Mouse (Mus musculus) myocyte (in vitro differentiated cells): ENCODE measurements around the gene Dock4. TPM values are rescaled to one million over a fixed set of nuclear protein-coding genes. Genes with fewer than 3 reads are reported as not detected.

ENCODE experiments used
- H3K27me3 ChIP-seq: one replicate; pipeline ENCODE4 v1.6.1; 2011; ENCODE audit not compliant: control insufficient read depth, insufficient read depth, insufficient read length
- H3K36me3 ChIP-seq: one replicate; pipeline ENCODE4 v1.6.1; 2011; ENCODE audit not compliant: control insufficient read depth, insufficient read depth
- H3K4me2 ChIP-seq: one replicate; pipeline ENCODE4 v1.6.1; 2011; ENCODE audit warnings: low read depth, control low read depth
- H3K4me3 ChIP-seq: one replicate; pipeline ENCODE4 v1.5.1; 2011; ENCODE audit warnings: mild to moderate bottlenecking, control low read depth, moderate library complexity
- H3K79me2 ChIP-seq: one replicate; pipeline ENCODE4 v1.6.1; 2011; ENCODE audit not compliant: control insufficient read depth, insufficient read depth
- H3ac ChIP-seq: one replicate; pipeline ENCODE4 v1.6.1; 2011; ENCODE audit not compliant: control insufficient read depth, insufficient read length
- CEBPB ChIP-seq: IDR thresholded peaks from 2 replicates; pipeline ENCODE4 v1.6.1; 2011; ENCODE audit warnings: mild to moderate bottlenecking, moderate library complexity; ENCODE audit not compliant: poor library complexity, insufficient read depth, severe bottlenecking
- E2F4 ChIP-seq: IDR thresholded peaks from one replicate; pipeline ENCODE4 v1.6.1; 2011; ENCODE audit warnings: mild to moderate bottlenecking, control low read depth, moderate library complexity; ENCODE audit not compliant: insufficient read depth
- MAX ChIP-seq: IDR thresholded peaks from one replicate; pipeline ENCODE4 v1.6.1; 2011; ENCODE audit warnings: low read depth, mild to moderate bottlenecking, control low read depth
- MYOD1 ChIP-seq, 3 experiments: IDR thresholded peaks; one replicate each; pipeline ENCODE4 v1.6.1; 2011; ENCODE audit warnings: control low read depth in 2 of 3, low read depth in 2 of 3, mild to moderate bottlenecking in 2 of 3, moderate library complexity in 1 of 3; ENCODE audit not compliant: insufficient read length in 2 of 3, control insufficient read depth in 1 of 3
- MYOG ChIP-seq, 3 experiments: IDR thresholded peaks; one replicate each; pipeline ENCODE4 v1.6.1; 2011; ENCODE audit warnings: control low read depth in 2 of 3, low read depth in 2 of 3, mild to moderate bottlenecking in 2 of 3; ENCODE audit not compliant: insufficient read length in 2 of 3, control insufficient read depth in 1 of 3, insufficient read depth in 1 of 3
- POLR2A ChIP-seq: IDR thresholded peaks from one replicate; pipeline ENCODE4 v1.6.1; 2011; ENCODE audit warnings: low read depth, mild to moderate bottlenecking, control low read depth, moderate library complexity; ENCODE audit not compliant: insufficient read length
- POLR2AphosphoS2 ChIP-seq: IDR thresholded peaks from one replicate; pipeline ENCODE4 v1.6.1; 2011; ENCODE audit warnings: low read depth, control low read depth; ENCODE audit not compliant: insufficient read length
- REST ChIP-seq: IDR thresholded peaks from one replicate; pipeline ENCODE4 v1.6.1; 2011; ENCODE audit warnings: mild to moderate bottlenecking, control low read depth, moderate library complexity; ENCODE audit not compliant: insufficient read depth, insufficient read length
- SRF ChIP-seq: IDR thresholded peaks from one replicate; pipeline ENCODE4 v1.6.1; 2011; ENCODE audit warnings: low read depth; ENCODE audit not compliant: control insufficient read depth, insufficient read length
- TCF12 ChIP-seq: IDR thresholded peaks from one replicate; pipeline ENCODE4 v1.6.1; 2011; ENCODE audit warnings: mild to moderate bottlenecking, control low read depth; ENCODE audit not compliant: poor library complexity, insufficient read depth, severe bottlenecking
- TCF3 ChIP-seq: IDR thresholded peaks from one replicate; pipeline ENCODE4 v1.6.1; 2011; ENCODE audit warnings: low read depth, control low read depth; ENCODE audit not compliant: insufficient read length
- USF1 ChIP-seq: IDR thresholded peaks from one replicate; pipeline ENCODE4 v1.6.1; 2011; ENCODE audit warnings: low read depth, mild to moderate bottlenecking, control low read depth, moderate library complexity
- polyA plus RNA-seq: library from polyadenylated mRNA; unstranded; fragments of >200 nt; fragmentation: generic; extraction: Trizol; gene quantifications from one replicate; pipeline ENCODE4 v1.2.1, GENCODE M21; 2012; ENCODE audit warnings: missing spikeins

Dock4 gene
- polyA plus RNA-seq, 1 experiment = 0.73 TPM

GRCm38 (mm10) chr12:40829269-40829668 is 383.5 kb downstream of the Dock4 start:
- Histone ChIP-seq H3K79me2 (no peaks in the 10 kb centered on the region), H3K27me3 (no peaks in the 10 kb centered on the region), H3K4me2 (no peak overlapping the region), H3K4me3 (no peak overlapping the region), H3ac (no peak overlapping the region), H3K36me3 (no peaks in the 10 kb centered on the region)
- TF ChIP-seq USF1 (no peak), MAX (no peak), CEBPB (no peak), E2F4 (no peak)

DNA sequence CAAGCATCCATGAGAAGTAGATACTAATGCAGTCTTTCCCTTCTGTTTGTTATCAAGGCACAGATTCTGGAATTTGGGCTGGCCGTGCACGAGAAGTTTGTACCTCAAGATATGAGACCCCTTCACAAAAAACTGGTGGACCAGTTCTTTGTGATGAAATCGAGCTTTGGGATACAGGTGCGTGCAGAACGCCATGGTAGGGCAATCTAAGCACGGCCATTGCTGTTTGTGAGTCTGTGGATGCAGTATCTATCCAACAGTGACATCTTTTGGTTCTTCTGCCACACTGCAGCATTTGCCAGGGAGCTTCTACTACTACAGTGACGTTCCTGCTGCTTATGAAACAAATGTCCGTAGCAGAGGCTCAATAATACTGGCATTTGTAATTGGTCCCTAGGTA is 386.4 kb downstream of the Dock4 start:
- no peaks in the 10 kb centered on the region for H3K36me3 ChIP-seq
- no peak overlapping the region for H3ac ChIP-seq
- H3K4me2 ChIP-seq = no peak overlapping the region
- TF ChIP-seq E2F4 = no peak
- TF ChIP-seq MAX = no peak
- no peak for TF ChIP-seq POLR2A
- no peak for TF ChIP-seq SRF
- no peak overlapping the region for H3K4me3 ChIP-seq
- no peaks in the 10 kb centered on the region for H3K27me3 ChIP-seq
- H3K79me2 ChIP-seq = no peaks in the 10 kb centered on the region

DNA sequence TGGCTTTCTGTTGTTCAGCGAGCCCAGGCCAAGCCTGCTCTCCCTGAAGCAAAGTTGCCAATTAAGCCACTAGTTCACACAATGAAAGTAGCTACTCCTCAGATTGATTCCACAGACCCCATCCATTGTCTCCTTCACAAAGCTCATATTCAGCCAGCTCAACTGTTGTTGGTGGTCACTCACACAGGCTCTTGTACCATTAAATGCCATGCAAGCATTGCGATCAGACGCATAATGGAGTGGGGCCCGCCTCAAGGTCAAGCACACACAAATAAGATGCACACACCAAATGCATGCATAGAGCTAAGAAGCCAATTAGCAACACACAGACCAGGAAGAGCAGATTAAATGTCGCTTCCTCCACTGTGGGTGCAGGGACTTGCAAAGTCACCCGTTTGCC is 391.2 kb downstream of the Dock4 start:
- TF ChIP-seq SRF = no peak
- no peak for TF ChIP-seq E2F4
- TF ChIP-seq TCF12 = no peak
- TF ChIP-seq USF1 = no peak
- no peak for TF ChIP-seq POLR2AphosphoS2
- no peak for TF ChIP-seq TCF3
- TF ChIP-seq POLR2A = no peak
- no peak for TF ChIP-seq MYOD1 (IDR thresholded peaks at IDR 0.05; ENCODE audit: control insufficient read depth in 1 of 3, insufficient read length in 2 of 3, low read depth in 2 of 3)
- TF ChIP-seq MAX = no peak
- TF ChIP-seq CEBPB = no peak
- TF ChIP-seq REST = no peak
- no peak for TF ChIP-seq MYOG (IDR thresholded peaks at IDR 0.05; ENCODE audit: control insufficient read depth in 1 of 3, insufficient read depth in 1 of 3, insufficient read length in 2 of 3, low read depth in 2 of 3)
- no peak overlapping the region for H3ac ChIP-seq
- no peaks in the 10 kb centered on the region for H3K79me2 ChIP-seq
- no peaks in the 10 kb centered on the region for H3K27me3 ChIP-seq
- no peaks in the 10 kb centered on the region for H3K36me3 ChIP-seq
- no peak overlapping the region for H3K4me3 ChIP-seq
- H3K4me2 ChIP-seq = no peak overlapping the region

- Histone ChIP-seq H3ac (no peak overlapping the region), H3K4me2 (no peak overlapping the region), H3K36me3 (no peaks in the 10 kb centered on the region), H3K79me2 (no peaks in the 10 kb centered on the region), H3K4me3 (no peak overlapping the region), H3K27me3 (no peaks in the 10 kb centered on the region)
- TF ChIP-seq E2F4 (no peak), USF1 (no peak), TCF3 (no peak), MYOD1 (IDR thresholded peaks at IDR 0.05; ENCODE audit: control insufficient read depth in 1 of 3, insufficient read length in 2 of 3, low read depth in 2 of 3) (no peak)
These were observed 392.0 kb downstream of the Dock4 start for GRCm38 (mm10) chr12:40837597-40838337.

DNA sequence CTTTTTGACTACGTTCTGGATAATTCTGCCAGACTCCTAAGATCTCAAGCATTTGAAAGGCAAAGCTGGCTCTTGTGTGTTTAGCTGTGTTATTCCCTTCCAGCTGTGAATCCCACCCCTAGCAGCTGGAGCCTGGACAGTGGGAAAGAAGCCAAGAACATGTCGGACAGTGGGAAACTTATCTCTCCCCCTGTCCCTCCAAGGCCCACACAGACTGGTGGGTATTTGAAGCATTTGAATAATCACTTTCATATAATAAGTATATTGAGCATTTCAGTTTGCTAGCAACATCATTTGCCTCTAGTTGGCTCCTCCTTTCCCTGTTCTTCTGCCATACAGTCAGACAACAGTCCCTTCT is 392.6 kb downstream of the Dock4 start:
- H3ac ChIP-seq = no peak overlapping the region
- H3K27me3 ChIP-seq = no peaks in the 10 kb centered on the region
- H3K79me2 ChIP-seq = no peaks in the 10 kb centered on the region
- no peak overlapping the region for H3K4me3 ChIP-seq
- no peak overlapping the region for H3K4me2 ChIP-seq
- TF ChIP-seq TCF12 (no peak), USF1 (no peak), CEBPB (no peak), SRF (no peak), REST (no peak), TCF3 (no peak), MYOD1 (IDR thresholded peaks at IDR 0.05; ENCODE audit: control insufficient read depth in 1 of 3, insufficient read length in 2 of 3, low read depth in 2 of 3) (no peak), POLR2AphosphoS2 (no peak), MYOG (IDR thresholded peaks at IDR 0.05; ENCODE audit: control insufficient read depth in 1 of 3, insufficient read depth in 1 of 3, insufficient read length in 2 of 3, low read depth in 2 of 3) (no peak)
- no peaks in the 10 kb centered on the region for H3K36me3 ChIP-seq
